Mouse (Mus musculus) ES-E14 (cell line): ENCODE measurements at regions not wholly inside any gene's neighbourhood (a gene's known extent, or its start where the extent isn't known, plus 50 kb on each side); places are given as distances from the start of the nearest gene placed in this dataset.

Experiments
- CHD2 ChIP-seq: IDR thresholded peaks from 2 replicates; pipeline ENCODE4 v1.6.1; 2014; ENCODE audit warnings: mild to moderate bottlenecking, low read depth, low read length, inconsistent platforms
- HCFC1 ChIP-seq: IDR thresholded peaks from 2 replicates; pipeline ENCODE4 v1.6.1; 2012; ENCODE audit warnings: low read length, inconsistent platforms, borderline replicate concordance; ENCODE audit not compliant: insufficient read depth
- MAFK ChIP-seq: IDR thresholded peaks from 2 replicates; pipeline ENCODE4 v1.6.1; 2014; ENCODE audit warnings: mild to moderate bottlenecking, low read depth, low read length, inconsistent platforms; ENCODE audit not compliant: insufficient read depth
- ZC3H11A ChIP-seq: IDR thresholded peaks from 2 replicates; pipeline ENCODE4 v1.6.1; 2012; ENCODE audit warnings: low read depth, mild to moderate bottlenecking, inconsistent platforms, low read length, borderline replicate concordance

DNA sequence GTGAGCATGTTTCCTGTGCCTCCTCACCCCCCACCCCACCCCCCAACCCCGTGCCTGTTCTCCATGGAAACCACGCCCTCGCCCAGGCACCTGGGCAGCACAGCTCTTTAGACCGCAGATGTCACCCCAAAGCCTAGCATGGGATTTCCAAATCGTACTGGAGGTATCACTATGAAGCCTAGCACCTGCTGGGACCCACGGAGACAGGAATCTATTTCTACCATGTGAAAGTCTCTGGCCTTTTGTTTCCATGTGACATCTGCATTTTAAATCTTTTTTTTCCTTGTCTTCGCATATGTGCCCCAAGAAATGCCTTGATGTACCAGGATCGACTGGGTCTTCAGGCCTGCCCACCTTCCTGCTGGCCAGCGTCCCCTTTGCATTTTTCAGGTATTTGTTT lies 179.7 kb downstream of the Irs2 start:
- TF ChIP-seq CHD2 (no peak), ZC3H11A (no peak), MAFK (no peak), HCFC1 (no peak)
